Mouse (Mus musculus) G1E (cell line): ENCODE data around the gene Arhgef19. TPM values are rescaled to one million over a fixed set of nuclear protein-coding genes. Genes with fewer than 3 reads are reported as not detected.

ENCODE experiments used
- ATAC-seq: 2 replicates; pipeline ENCODE4 v1.8.0; 2016; ENCODE audit warnings: mild to moderate bottlenecking; ENCODE audit not compliant: insufficient number of reproducible peaks, poor library complexity, low FRiP score, severe bottlenecking; ENCODE audit errors: extremely low read depth
- DNase-seq: peaks from one replicate; pipeline ENCODE4 v3.0.0; 2012; ENCODE audit warnings: low spot score
- H3K27me3 ChIP-seq: 2 replicates; pipeline ENCODE4 v1.6.1; 2012; ENCODE audit warnings: mild to moderate bottlenecking, low read length, inconsistent platforms; ENCODE audit not compliant: insufficient read depth
- H3K36me3 ChIP-seq: replicated peaks from 2 replicates; pipeline ENCODE3; 2012; ENCODE audit warnings: mild to moderate bottlenecking, inconsistent platforms
- H3K4me1 ChIP-seq: 2 replicates; pipeline ENCODE4 v1.6.1; 2012; ENCODE audit warnings: low read depth, low read length, inconsistent platforms, mixed read lengths; ENCODE audit not compliant: insufficient read depth
- H3K4me3 ChIP-seq: 2 replicates; pipeline ENCODE4 v1.5.1; 2012; ENCODE audit warnings: low read depth, mild to moderate bottlenecking, inconsistent platforms, low read length, moderate library complexity, mixed read lengths
- H3K9me3 ChIP-seq: replicated peaks from 2 replicates; pipeline ENCODE4 v1.6.1; 2012; ENCODE audit warnings: inconsistent platforms
- CTCF ChIP-seq: IDR thresholded peaks from 2 replicates; pipeline ENCODE4 v1.5.1; 2012; ENCODE audit warnings: low read depth, low read length, inconsistent platforms, mixed read lengths
- GATA1 ChIP-seq: IDR thresholded peaks from 2 replicates; pipeline ENCODE4 v1.6.1; 2012; ENCODE audit warnings: borderline replicate concordance, low read length, inconsistent platforms, mixed read lengths
- GATA2 ChIP-seq: IDR thresholded peaks from 2 replicates; pipeline ENCODE4 v1.6.1; 2012; ENCODE audit warnings: low read depth, low read length, inconsistent platforms, borderline replicate concordance
- POLR2AphosphoS5 ChIP-seq: IDR thresholded peaks from 2 replicates; pipeline ENCODE4 v1.6.1; 2012; ENCODE audit warnings: low read depth, low read length, inconsistent platforms; ENCODE audit not compliant: insufficient replicate concordance
- TAL1 ChIP-seq: conservative IDR thresholded peaks from 2 replicates; pipeline ENCODE4 v1.6.1; 2012; ENCODE audit warnings: low read depth, low read length, inconsistent platforms, mixed read lengths
- polyA plus RNA-seq: library from polyadenylated mRNA; stranded (reverse); fragments of >175 nt; gene quantifications from 2 replicates; pipeline ENCODE4 v1.2.3, GENCODE M21; 2012
- total RNA-seq, 2 experiments: library from RNA; stranded (forward) in 1 of 2; stranded (reverse) in 1 of 2; fragments of 200-1000 nt in 1 of 2; fragments of >200 nt in 1 of 2; fragmentation: Nextera tagmentation in 1 of 2; gene quantifications; 2 replicates each; pipeline ENCODE4 v1.2.3; 2014 to 2017

Gene Arhgef19
- total and polyA plus RNA-seq, 3 experiments: not detected

DNA sequence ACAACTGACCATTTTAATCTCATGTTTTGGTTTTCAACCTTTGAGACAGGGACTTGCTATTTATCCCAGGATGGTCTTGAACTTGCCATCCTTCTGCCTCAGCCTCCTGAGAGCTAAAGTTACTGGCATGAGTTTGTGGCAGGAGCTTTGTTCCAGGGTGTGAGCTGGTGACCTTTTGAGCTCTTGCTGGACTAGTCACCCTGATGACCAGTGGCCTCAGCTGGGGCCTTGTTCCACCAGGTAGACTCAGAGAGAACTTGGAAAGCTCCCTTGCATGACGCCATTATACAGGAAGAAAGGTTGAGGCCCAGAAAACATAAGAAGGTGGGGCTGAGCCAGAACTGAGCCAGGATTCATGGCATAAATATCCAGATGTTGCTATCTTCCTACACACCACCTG is 41.2 kb downstream of the Arhgef19 start:
- no peak for ATAC-seq
- Histone ChIP-seq H3K4me3 (no peak overlapping the region), H3K9me3 (no peaks in the 10 kb centered on the region), H3K36me3 (no peaks in the 10 kb centered on the region), H3K27me3 (peaks cover 22% of the 10 kb centered on the region; the same call in 1 of the 2 replicates), H3K4me1 (no peaks in the 10 kb centered on the region)
- DNase-seq: no peak
- TF ChIP-seq GATA1 (no peak), GATA2 (no peak), CTCF (no peak), POLR2AphosphoS5 (no peak), TAL1 (no peak)

DNA sequence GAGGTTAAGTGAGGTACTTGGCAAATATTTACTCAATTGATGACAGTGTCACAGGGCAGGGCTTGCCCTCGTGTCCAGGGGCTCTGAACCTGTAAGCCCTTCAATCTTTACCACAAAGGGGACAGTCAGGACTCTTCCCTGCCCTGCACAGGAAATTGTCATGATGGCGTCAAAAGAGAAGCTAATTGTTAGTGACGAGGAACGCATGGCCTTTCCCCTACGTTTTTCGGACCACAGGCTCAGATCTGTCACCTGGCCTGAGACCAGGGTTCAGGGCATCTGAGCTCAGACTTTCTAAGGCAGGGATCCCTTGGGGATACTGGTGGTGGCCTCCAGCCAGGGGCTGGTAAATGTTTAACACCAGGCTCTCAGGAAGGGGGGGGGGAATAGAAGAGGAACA is 41.9 kb downstream of the Arhgef19 start:
- H3K27me3 ChIP-seq: peaks cover 15% of the 10 kb centered on the region; the same call in 1 of the 2 replicates
- no peak for ATAC-seq

GRCm38 (mm10) chr4:141281578-141281977 is 42.3 kb downstream of the Arhgef19 start:
- no peak for DNase-seq
- TF ChIP-seq POLR2AphosphoS5: no peak
- TF ChIP-seq TAL1: no peak
- TF ChIP-seq GATA1: no peak
- no peak for TF ChIP-seq GATA2
- TF ChIP-seq CTCF: no peak
- no peaks in the 10 kb centered on the region for H3K36me3 ChIP-seq
- no peaks in the 10 kb centered on the region for H3K4me1 ChIP-seq
- peaks cover 15% of the 10 kb centered on the region; the same call in 1 of the 2 replicates for H3K27me3 ChIP-seq
- H3K4me3 ChIP-seq: no peak overlapping the region
- ATAC-seq: no peak
- H3K9me3 ChIP-seq: no peaks in the 10 kb centered on the region

More for the DNA sequence above, 41.9 kb downstream of the Arhgef19 start:
- Histone ChIP-seq H3K4me1 (no peaks in the 10 kb centered on the region), H3K9me3 (no peaks in the 10 kb centered on the region), H3K4me3 (no peak overlapping the region), H3K36me3 (no peaks in the 10 kb centered on the region)
- no peak for DNase-seq
- TF ChIP-seq TAL1: no peak
- TF ChIP-seq POLR2AphosphoS5: no peak
- no peak for TF ChIP-seq CTCF
- no peak for TF ChIP-seq GATA1
- TF ChIP-seq GATA2: no peak

- H3K4me1 ChIP-seq: no peaks in the 10 kb centered on the region
- H3K4me3 ChIP-seq: no peak overlapping the region
- H3K9me3 ChIP-seq: no peaks in the 10 kb centered on the region
- peaks cover 12% of the 10 kb centered on the region; the same call in 1 of the 2 replicates for H3K27me3 ChIP-seq
- no peaks in the 10 kb centered on the region for H3K36me3 ChIP-seq
- DNase-seq (no peak), ATAC-seq (no peak)
- no peak for TF ChIP-seq POLR2AphosphoS5
- no peak for TF ChIP-seq GATA2
- TF ChIP-seq CTCF: no peak
- no peak for TF ChIP-seq TAL1
- no peak for TF ChIP-seq GATA1
Observed at GRCm38 (mm10) chr4:141282087-141282486, 42.8 kb downstream of the Arhgef19 start.

DNA sequence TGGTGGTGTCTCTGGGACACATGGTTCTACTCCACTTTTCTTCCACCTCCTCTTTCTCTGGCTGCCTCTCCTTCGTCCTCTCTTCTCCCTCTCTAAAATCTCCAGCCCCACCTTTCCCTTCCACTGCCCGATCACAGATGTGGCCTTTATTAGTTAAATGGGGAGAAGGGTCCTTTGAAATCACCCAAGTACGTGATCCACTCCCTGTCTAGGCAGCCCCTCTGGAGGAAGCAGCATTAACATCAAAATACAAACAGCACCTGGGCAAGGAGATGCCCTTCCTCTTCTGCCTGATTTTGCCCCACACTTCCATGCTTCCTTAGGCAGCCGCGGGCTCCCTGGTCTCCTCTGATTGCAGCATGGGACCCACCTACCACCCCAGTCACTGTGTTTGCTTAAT is 43.3 kb downstream of the Arhgef19 start:
- ATAC-seq (no peak), DNase-seq (no peak)
- Histone ChIP-seq H3K4me3 (no peak overlapping the region), H3K9me3 (no peaks in the 10 kb centered on the region), H3K36me3 (no peaks in the 10 kb centered on the region), H3K4me1 (no peaks in the 10 kb centered on the region), H3K27me3 (peaks cover 14% of the 10 kb centered on the region; the same call in 1 of the 2 replicates)
- TF ChIP-seq CTCF: no peak
- TF ChIP-seq POLR2AphosphoS5: no peak
- no peak for TF ChIP-seq TAL1
- TF ChIP-seq GATA2: no peak
- TF ChIP-seq GATA1: no peak

DNA sequence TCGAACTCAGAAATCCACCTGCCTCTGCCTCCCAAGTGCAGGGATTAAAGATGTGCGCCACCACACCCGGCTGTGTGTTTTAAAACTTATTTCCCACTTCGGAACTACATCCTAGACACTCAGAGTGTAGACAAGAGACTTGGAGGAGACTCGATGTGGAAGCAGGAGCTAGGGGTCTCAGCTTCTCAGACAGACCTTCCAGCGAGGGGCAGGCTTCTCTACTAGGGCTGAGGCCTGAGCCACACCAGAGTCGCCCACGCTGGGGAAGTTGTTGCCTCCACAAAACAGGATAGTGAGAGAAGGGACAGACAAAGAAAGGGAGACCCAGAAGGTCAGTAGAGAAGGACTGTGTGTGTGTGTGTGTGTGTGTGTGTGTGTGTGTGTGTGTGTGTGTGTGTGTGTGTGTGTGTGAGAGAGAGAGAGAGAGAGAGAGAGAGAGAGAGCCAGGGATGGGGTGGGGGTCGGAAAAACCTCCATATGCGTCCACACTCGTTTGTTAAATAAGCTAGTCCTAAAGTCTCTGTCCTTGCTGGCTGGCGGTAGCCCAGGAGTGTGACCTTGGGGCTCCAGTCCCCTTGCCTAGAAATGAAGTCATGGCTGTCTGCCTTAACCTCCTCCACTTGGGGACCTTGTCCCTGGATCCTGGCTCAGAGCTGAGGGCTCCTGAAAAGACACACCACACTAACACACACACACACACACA is 44.0 kb downstream of the Arhgef19 start:
- no peaks in the 10 kb centered on the region for H3K4me1 ChIP-seq
- no peaks in the 10 kb centered on the region for H3K9me3 ChIP-seq
- peaks cover 15% of the 10 kb centered on the region; the same call in 1 of the 2 replicates for H3K27me3 ChIP-seq
- DNase-seq (no peak), ATAC-seq (no peak)
- no peak overlapping the region for H3K4me3 ChIP-seq
- TF ChIP-seq CTCF (no peak), GATA1 (no peak), POLR2AphosphoS5 (no peak), TAL1 (no peak)
- no peaks in the 10 kb centered on the region for H3K36me3 ChIP-seq
